Comparison of ENCODE assay signal across 21 mouse cellular contexts in genomic region chr11:60153936-60154335, GRCm38 (mm10). TPM values are rescaled to one million over a fixed set of nuclear protein-coding genes. Genes with fewer than 3 reads are reported as not detected.
DNase-seq lines count a peak whose midpoint lies in the region; ATAC-seq and TF ChIP-seq lines count a peak whose summit lies in the region.
"Had no signal": no experiment of that assay in that cellular context is flagged by ENCODE, and none has a peak within 500 bp of the region (broad histone marks: within the 10 kb centered on the region; RNA-seq: fewer than 3 reads in every experiment).

No protein-coding gene starts in this region.

- H3K27me3 ChIP-seq in hindbrain, postnatal 0 days (ENCODE audit: insufficient read depth, low read length) = no peaks in the 10 kb centered on the region
- no peaks in the 10 kb centered on the region for H3K27me3 ChIP-seq in hindbrain, embryonic 11.5 days (ENCODE audit: control insufficient read depth, insufficient read depth, low read length)
- H3K27me3 ChIP-seq in neural tube, embryonic 13.5 days = no peaks in the 10 kb centered on the region
- H3K27me3 ChIP-seq in neural tube, embryonic 15.5 days (replicated peaks) = no peaks in the 10 kb centered on the region
- H3K27me3 ChIP-seq: heart, embryonic 13.5 days; kidney, embryonic 15.5 days had no signal

- no peak overlapping the region for H3K4me3 ChIP-seq in hindbrain, postnatal 0 days (ENCODE audit: low read length)
- H3K4me3 ChIP-seq in hindbrain, embryonic 11.5 days (ENCODE audit: low read depth, low read length) = no peak overlapping the region
- H3K4me3 ChIP-seq in neural tube, embryonic 13.5 days = no peak overlapping the region
- H3K4me3 ChIP-seq in neural tube, embryonic 15.5 days (replicated peaks) = no peak overlapping the region
- H3K4me3 ChIP-seq: heart, embryonic 13.5 days; kidney, embryonic 15.5 days had no signal

- H3K4me2 ChIP-seq in hindbrain, postnatal 0 days (ENCODE audit: low read depth, low read length) = no peak overlapping the region
- H3K4me2 ChIP-seq in hindbrain, embryonic 11.5 days (replicated peaks; ENCODE audit: low read depth, low read length) = no peak overlapping the region
- no peak overlapping the region for H3K4me2 ChIP-seq in neural tube, embryonic 13.5 days
- H3K4me2 ChIP-seq in neural tube, embryonic 15.5 days = no peak overlapping the region
- H3K4me2 ChIP-seq: heart, embryonic 13.5 days; kidney, embryonic 15.5 days had no signal

- H3K4me1 ChIP-seq in hindbrain, postnatal 0 days (ENCODE audit: insufficient read depth, low read length) = peaks cover 3% of the 10 kb centered on the region
- no peaks in the 10 kb centered on the region for H3K4me1 ChIP-seq in hindbrain, embryonic 11.5 days (replicated peaks; ENCODE audit: control insufficient read depth, insufficient read depth, low read length)
- H3K4me1 ChIP-seq in neural tube, embryonic 13.5 days (replicated peaks) = peaks cover 62% of the 10 kb centered on the region
- peaks cover 57% of the 10 kb centered on the region for H3K4me1 ChIP-seq in neural tube, embryonic 15.5 days

- 83% methylated on average over 3 of the region's 3 CpGs for WGBS in hindbrain, postnatal 0 days
- WGBS in hindbrain, embryonic 11.5 days = 88% methylated on average over 3 of the region's 3 CpGs
- WGBS in neural tube, embryonic 13.5 days = 96% methylated on average over 3 of the region's 3 CpGs
- WGBS in neural tube, embryonic 15.5 days = 96% methylated on average over 3 of the region's 3 CpGs

- no peaks in the 10 kb centered on the region for H3K9me3 ChIP-seq in hindbrain, postnatal 0 days (ENCODE audit: low read length)
- no peaks in the 10 kb centered on the region for H3K9me3 ChIP-seq in hindbrain, embryonic 11.5 days (ENCODE audit: control insufficient read depth, low read length)
- no peaks in the 10 kb centered on the region for H3K9me3 ChIP-seq in neural tube, embryonic 13.5 days
- H3K9me3 ChIP-seq in neural tube, embryonic 15.5 days (replicated peaks) = no peaks in the 10 kb centered on the region
- H3K9me3 ChIP-seq: G1E; heart, embryonic 13.5 days; kidney, embryonic 15.5 days had no signal

- no peaks in the 10 kb centered on the region; the same call in 1 of the 2 replicates for H3K36me3 ChIP-seq in hindbrain, postnatal 0 days (ENCODE audit: insufficient read depth, low read length)
- no peaks in the 10 kb centered on the region for H3K36me3 ChIP-seq in hindbrain, embryonic 11.5 days (ENCODE audit: control insufficient read depth, insufficient read depth, low read length)
- peaks cover 28% of the 10 kb centered on the region for H3K36me3 ChIP-seq in neural tube, embryonic 13.5 days
- peaks cover 4% of the 10 kb centered on the region; the same call in 1 of the 2 replicates for H3K36me3 ChIP-seq in neural tube, embryonic 15.5 days

- peak overlapping the region; percentile 17; the same call in 1 of the 2 replicates for H3K27ac ChIP-seq in hindbrain, postnatal 0 days
- H3K27ac ChIP-seq in hindbrain, embryonic 11.5 days (ENCODE audit: low read depth, low read length) = no peak overlapping the region
- H3K27ac ChIP-seq in neural tube, embryonic 13.5 days (replicated peaks) = 0 out of 2 replicates have a peak overlapping the region, but pooled peaks have one; percentile 18
- no peak overlapping the region for H3K27ac ChIP-seq in neural tube, embryonic 15.5 days (replicated peaks)
- H3K27ac ChIP-seq: heart, embryonic 13.5 days; kidney, embryonic 15.5 days had no signal

- no peak for ATAC-seq in hindbrain, postnatal 0 days
- no peak for ATAC-seq in hindbrain, embryonic 11.5 days (ENCODE audit: low FRiP score)
- no peak for ATAC-seq in neural tube, embryonic 13.5 days (ENCODE audit: low read depth)
- ATAC-seq in neural tube, embryonic 15.5 days (ENCODE audit: low FRiP score) = no peak
- no peak for ATAC-seq in cerebellum, adult (ENCODE audit: insufficient number of reproducible peaks, low FRiP score, low TSS enrichment)
- ATAC-seq: forebrain, embryonic 16.5 days; hindbrain, embryonic 16.5 days; intestine, postnatal 0 days had no signal

- intact Hi-C loops in left cerebral cortex, postnatal 25 days (cut with DNase I) = no loop called here

- no peak for TF ChIP-seq CTCF in hindbrain, postnatal 0 days (IDR thresholded peaks at IDR 0.05; ENCODE audit: low read depth)

- DNase-seq in hindbrain, postnatal 0 days (ENCODE audit: low spot score) = no peak
- no peak for DNase-seq in hindbrain, embryonic 11.5 days (ENCODE audit: low spot score)
- DNase-seq in fibroblast of lung, adult 2 months (ENCODE audit: low read depth) = peak; percentile 51
- DNase-seq in left cerebral cortex, postnatal 25 days (ENCODE audit: low spot score in 2 of 2) = no peak
- DNase-seq: adrenal gland, postnatal 36 days; cerebellum, adult 2 months; cerebellum, postnatal 36 days; layer of hippocampus, postnatal 36 days; liver; lung, postnatal 10 days; right cerebral cortex, postnatal 14 days; thymus, postnatal 36 days had no signal

- no peak overlapping the region for H3K9ac ChIP-seq in hindbrain, postnatal 0 days (replicated peaks; ENCODE audit: low read length)
- H3K9ac ChIP-seq in hindbrain, embryonic 11.5 days (ENCODE audit: low read depth, low read length) = no peak overlapping the region
- no peak overlapping the region for H3K9ac ChIP-seq in neural tube, embryonic 13.5 days
- H3K9ac ChIP-seq in neural tube, embryonic 15.5 days (replicated peaks) = no peak overlapping the region
- H3K9ac ChIP-seq: heart, embryonic 13.5 days; kidney, embryonic 15.5 days had no signal

RNA-seq across cellular contexts. Expression of gene Rai1, which starts 49.1 kb away (rescaled TPM):
- 70.0 and 90.2 TPM in 2 replicates for total RNA-seq in hindbrain, postnatal 0 days (2014; rRNA removed)
- 20.8 and 24.9 TPM in 2 replicates for polyA plus RNA-seq in hindbrain, postnatal 0 days (2015; fragmentation: Nextera tagmentation; extraction: Ambion mirVana)
- polyA plus RNA-seq in hindbrain, embryonic 11.5 days (2014; fragmentation: Nextera tagmentation; extraction: Ambion mirVana) = 22.6 and 28.1 TPM in 2 replicates
- polyA plus RNA-seq in neural tube, embryonic 13.5 days (2015; fragmentation: Nextera tagmentation; extraction: Ambion mirVana) = 29.9 and 30.0 TPM in 2 replicates
- polyA plus RNA-seq in neural tube, embryonic 15.5 days (2015; fragmentation: Nextera tagmentation; extraction: Ambion mirVana) = 26.5 and 27.4 TPM in 2 replicates
- 10 to 100 TPM; 59.4 to 69.2 TPM for total RNA-seq in left cerebral cortex, postnatal 25 days (2021)

Comparison
In these comparisons a context has a peak if more than half of its experiments do, and no peak if none do; other contexts are left out.
1. H3K27ac ChIP-seq: peak in hindbrain, postnatal 0 days (single experiment) and neural tube, embryonic 13.5 days (single experiment); none in hindbrain, embryonic 11.5 days (single experiment) and neural tube, embryonic 15.5 days (single experiment).